Mouse (Mus musculus): ENCODE data around the gene Anxa6. TPM values are rescaled to one million over a fixed set of nuclear protein-coding genes. Genes with fewer than 3 reads are reported as not detected.

Gene Anxa6
- polyA plus RNA-seq, 1 experiment = 30.5 TPM

DNA sequence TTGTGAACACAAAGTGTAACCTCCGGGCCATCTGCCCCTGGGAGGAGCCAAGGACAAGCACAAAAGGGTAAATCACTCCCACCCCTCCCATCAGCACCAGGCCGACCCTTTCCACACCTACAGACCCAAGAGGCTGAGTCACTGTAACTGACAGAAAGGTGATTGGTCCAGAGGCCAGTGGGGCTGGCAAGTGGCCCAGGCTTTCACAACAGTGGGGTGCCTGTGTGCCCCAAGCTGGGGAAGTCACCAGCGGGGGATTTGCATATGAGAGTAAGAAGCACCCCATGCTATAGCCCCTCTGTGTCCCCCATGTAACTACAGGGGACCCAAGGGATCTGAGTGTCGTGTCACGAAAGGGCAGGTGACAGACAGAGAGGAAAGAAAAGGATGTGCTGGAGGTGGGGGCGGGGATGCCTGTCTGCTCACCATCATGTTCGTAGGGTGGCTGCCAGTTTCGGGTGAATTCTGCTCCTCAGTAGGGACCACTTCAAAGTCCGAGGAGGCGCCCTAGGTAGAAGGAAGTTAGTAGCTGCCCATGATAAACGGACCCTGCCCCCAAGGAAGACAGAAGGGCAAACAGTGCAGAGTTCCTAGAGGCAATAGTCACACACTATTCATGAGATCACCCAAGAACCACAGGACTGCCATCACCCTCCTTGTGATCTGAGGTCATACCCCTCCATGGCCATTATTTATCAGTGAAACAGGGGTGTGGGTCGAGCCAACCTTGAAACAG lies 97.0 kb downstream of the Anxa6 start:
- TF ChIP-seq POLR2A (IDR thresholded peaks at IDR 0.05; ENCODE audit: borderline replicate concordance, control insufficient read depth, low read depth, low read length) = no peak
- TF ChIP-seq CTCF (IDR thresholded peaks at IDR 0.05; ENCODE audit: control insufficient read depth, insufficient read depth, low read length) = no peak
- Histone ChIP-seq H3K27ac (ENCODE audit: control insufficient read depth, insufficient read depth, low read depth, low read length, poor library complexity) (peak overlapping the region; percentile 53), H3K4me3 (replicated peaks; ENCODE audit: control insufficient read depth, low read depth, low read length) (no peak overlapping the region), H3K4me1 (ENCODE audit: control insufficient read depth, insufficient read depth, low read length) (peaks cover 12% of the 10 kb centered on the region)
- 3% methylated on average over 12 of the region's 12 CpGs for WGBS

DNA sequence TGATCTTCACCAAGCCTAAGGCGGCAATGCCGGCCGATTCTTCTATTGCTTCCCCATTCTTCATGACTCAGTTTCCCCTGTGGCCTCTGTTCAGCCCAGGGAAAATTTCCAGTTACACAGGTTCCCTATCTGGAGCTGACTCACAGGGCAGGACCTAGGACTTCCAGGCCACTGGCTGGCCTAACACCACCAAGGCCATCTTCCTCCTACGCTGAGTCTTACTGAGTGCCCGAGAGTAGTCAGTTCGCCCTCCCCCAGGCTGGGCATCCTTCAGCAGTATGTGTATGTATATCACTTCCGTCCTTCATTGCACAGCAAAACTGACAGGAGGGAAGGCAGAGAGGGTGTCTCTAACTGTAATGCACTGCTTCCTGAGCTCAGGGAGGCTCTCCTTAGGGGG lies 99.0 kb downstream of the Anxa6 start:
- H3K4me3 ChIP-seq (replicated peaks; ENCODE audit: control insufficient read depth, low read depth, low read length) = no peak overlapping the region
- peaks cover 12% of the 10 kb centered on the region for H3K4me1 ChIP-seq (ENCODE audit: control insufficient read depth, insufficient read depth, low read length)
- H3K27ac ChIP-seq (ENCODE audit: control insufficient read depth, insufficient read depth, low read depth, low read length, poor library complexity) = no peak overlapping the region
- TF ChIP-seq POLR2A (IDR thresholded peaks at IDR 0.05; ENCODE audit: borderline replicate concordance, control insufficient read depth, low read depth, low read length) (no peak), CTCF (IDR thresholded peaks at IDR 0.05; ENCODE audit: control insufficient read depth, insufficient read depth, low read length) (no peak)
- 37% methylated on average over 7 of the region's 7 CpGs for WGBS

DNA sequence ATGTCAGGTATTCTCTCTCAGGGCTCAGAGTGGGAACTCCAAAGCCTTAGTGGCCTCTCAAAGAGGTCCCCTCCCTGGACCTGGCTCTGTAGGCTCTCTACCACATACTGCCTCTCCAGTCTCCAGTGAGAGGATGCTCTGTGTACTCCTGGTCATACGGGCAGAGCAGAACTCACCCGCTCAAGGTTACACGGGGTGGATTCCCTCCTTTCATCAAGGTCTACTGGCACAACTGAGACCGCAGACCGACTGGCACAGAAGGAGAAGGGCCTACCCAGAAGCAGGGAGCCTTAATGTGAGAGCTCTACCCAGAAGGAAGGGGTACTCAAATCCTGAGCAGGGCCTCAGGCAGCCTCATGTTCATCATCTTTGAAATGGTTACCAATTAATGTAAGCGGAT lies 100.7 kb downstream of the Anxa6 start:
- TF ChIP-seq CTCF (IDR thresholded peaks at IDR 0.05; ENCODE audit: control insufficient read depth, insufficient read depth, low read length) (no peak), POLR2A (IDR thresholded peaks at IDR 0.05; ENCODE audit: borderline replicate concordance, control insufficient read depth, low read depth, low read length) (no peak)
- no peak overlapping the region for H3K4me3 ChIP-seq (replicated peaks; ENCODE audit: control insufficient read depth, low read depth, low read length)
- WGBS = 85% methylated on average over 6 of the region's 6 CpGs
- H3K4me1 ChIP-seq (ENCODE audit: control insufficient read depth, insufficient read depth, low read length) = peaks cover 12% of the 10 kb centered on the region
- H3K27ac ChIP-seq (ENCODE audit: control insufficient read depth, insufficient read depth, low read depth, low read length, poor library complexity) = no peak overlapping the region

DNA sequence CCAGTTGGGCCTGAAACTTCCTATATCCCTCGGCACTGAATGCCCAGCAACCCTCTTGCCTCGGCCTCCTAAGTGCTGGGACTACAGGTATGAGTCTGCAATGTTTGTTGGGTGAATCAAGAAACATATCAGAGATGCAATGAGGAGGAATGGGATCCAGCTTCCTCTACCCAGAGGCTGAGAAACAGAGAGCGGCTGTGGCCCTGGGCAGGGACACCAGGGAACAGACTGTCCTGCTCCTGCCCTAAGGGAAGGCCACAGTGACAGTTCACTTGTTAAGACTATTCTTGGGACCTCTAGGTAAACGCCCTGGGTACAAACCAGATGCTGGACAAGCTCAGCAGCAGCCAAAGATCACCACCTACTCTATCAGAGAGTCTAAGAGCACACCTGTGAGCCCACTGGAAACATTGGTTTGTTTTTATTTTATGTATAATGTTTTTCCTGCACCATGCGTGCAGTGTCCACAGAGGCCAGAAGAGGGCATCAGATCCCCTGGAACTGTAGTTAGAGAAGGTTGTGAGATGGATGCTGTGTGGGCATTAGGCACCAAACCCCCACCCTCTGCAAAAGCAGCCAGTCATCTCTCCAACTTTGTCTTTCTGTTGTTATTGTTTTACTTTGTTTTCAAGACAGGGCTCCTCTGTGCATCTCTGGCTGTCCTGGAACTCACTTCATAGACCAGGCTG lies 101.7 kb downstream of the Anxa6 start:
- WGBS = 65% methylated on average over 5 of the region's 5 CpGs
- Histone ChIP-seq H3K27ac (ENCODE audit: control insufficient read depth, insufficient read depth, low read depth, low read length, poor library complexity) (no peak overlapping the region), H3K4me3 (replicated peaks; ENCODE audit: control insufficient read depth, low read depth, low read length) (no peak overlapping the region), H3K4me1 (ENCODE audit: control insufficient read depth, insufficient read depth, low read length) (peaks cover 5% of the 10 kb centered on the region)
- TF ChIP-seq CTCF (IDR thresholded peaks at IDR 0.05; ENCODE audit: control insufficient read depth, insufficient read depth, low read length) (peak; percentile 74), POLR2A (IDR thresholded peaks at IDR 0.05; ENCODE audit: borderline replicate concordance, control insufficient read depth, low read depth, low read length) (no peak)

DNA sequence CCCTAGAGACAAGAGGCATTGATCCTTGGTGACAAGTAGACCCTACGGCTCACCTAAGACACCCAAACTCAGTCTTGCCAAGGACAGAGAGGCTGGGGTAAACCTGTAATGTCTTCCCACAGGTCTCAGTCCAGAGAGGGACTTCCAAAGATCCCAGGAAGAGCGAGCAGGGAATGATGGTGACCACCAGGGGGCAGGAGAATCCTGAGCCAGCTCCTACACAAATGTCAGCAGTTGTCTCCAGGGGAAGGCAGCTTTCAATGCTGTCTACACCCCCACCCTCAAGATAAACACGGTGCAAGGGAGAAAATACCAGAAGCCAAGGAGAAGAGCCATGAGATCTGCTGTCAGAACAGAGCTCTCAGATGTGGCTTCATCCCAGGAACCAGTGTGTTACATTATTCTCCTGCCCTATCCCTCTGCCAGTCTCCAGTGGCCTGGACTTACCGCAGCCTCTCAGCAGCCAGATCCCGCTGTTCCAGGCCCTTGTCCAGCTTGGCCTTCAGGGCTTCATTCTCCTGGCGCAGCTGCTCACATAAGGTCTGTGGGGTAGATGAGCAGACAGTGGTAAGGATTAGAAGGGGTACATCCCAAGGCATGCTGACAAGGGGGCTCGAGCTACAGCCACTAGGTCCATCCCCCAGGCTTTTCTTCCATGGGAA lies 102.8 kb downstream of the Anxa6 start:
- Histone ChIP-seq H3K27ac (ENCODE audit: control insufficient read depth, insufficient read depth, low read depth, low read length, poor library complexity) (no peak overlapping the region), H3K4me1 (ENCODE audit: control insufficient read depth, insufficient read depth, low read length) (peaks cover 1% of the 10 kb centered on the region; the same call in 1 of the 2 replicates), H3K4me3 (replicated peaks; ENCODE audit: control insufficient read depth, low read depth, low read length) (no peak overlapping the region)
- WGBS = 81% methylated on average over 7 of the region's 7 CpGs
- TF ChIP-seq CTCF (IDR thresholded peaks at IDR 0.05; ENCODE audit: control insufficient read depth, insufficient read depth, low read length) (peak; percentile 59), POLR2A (IDR thresholded peaks at IDR 0.05; ENCODE audit: borderline replicate concordance, control insufficient read depth, low read depth, low read length) (0 out of 2 replicates have a peak, but pooled peaks have one; percentile 8)

DNA sequence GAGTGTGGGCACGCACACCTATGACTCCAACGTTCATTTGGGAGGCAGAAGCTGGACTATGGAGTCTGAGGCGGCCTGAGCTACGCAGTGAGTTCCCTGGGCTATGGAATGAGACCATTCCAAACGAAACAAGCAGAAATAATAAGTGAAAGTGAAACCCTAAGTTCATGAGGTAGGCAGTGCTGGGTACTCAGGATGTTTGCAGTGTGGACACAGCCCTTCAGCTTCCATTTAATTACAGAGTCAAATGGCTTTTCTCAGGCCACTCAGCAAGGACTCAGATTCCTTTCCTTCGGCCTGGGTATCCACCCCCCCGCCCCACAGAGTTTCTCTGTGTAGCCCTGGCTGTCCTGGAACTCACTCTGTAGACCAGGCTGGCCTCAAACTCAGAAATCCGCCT lies 103.5 kb downstream of the Anxa6 start:
- TF ChIP-seq POLR2A (IDR thresholded peaks at IDR 0.05; ENCODE audit: borderline replicate concordance, control insufficient read depth, low read depth, low read length) (no peak), CTCF (IDR thresholded peaks at IDR 0.05; ENCODE audit: control insufficient read depth, insufficient read depth, low read length) (no peak)
- no peak overlapping the region for H3K4me3 ChIP-seq (replicated peaks; ENCODE audit: control insufficient read depth, low read depth, low read length)
- WGBS = 82% methylated on average over 8 of the region's 8 CpGs
- no peak overlapping the region for H3K27ac ChIP-seq (ENCODE audit: control insufficient read depth, insufficient read depth, low read depth, low read length, poor library complexity)
- H3K4me1 ChIP-seq (ENCODE audit: control insufficient read depth, insufficient read depth, low read length) = no peaks in the 10 kb centered on the region; the same call in 1 of the 2 replicates

DNA sequence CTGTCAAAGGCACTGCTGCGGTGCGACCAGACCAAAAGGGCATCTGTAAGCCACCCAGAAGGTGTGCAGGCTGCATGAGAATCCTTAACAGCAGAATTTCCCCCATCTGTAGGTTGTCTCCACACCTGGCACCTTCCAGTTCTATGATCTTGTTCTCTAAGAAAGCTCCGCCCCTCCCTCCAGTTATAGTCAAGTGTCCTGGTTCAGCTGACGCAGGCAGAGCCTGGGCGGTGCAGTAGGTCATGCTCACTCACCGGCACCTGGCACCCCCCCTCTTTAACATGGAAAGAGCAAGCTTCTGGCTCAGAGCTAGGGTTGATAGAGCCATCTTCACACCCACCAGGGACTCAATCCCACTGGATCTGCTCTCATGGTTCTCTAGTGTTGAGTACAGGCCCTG lies 104.0 kb downstream of the Anxa6 start:
- Histone ChIP-seq H3K4me1 (ENCODE audit: control insufficient read depth, insufficient read depth, low read length) (no peaks in the 10 kb centered on the region; the same call in 1 of the 2 replicates), H3K27ac (ENCODE audit: control insufficient read depth, insufficient read depth, low read depth, low read length, poor library complexity) (no peak overlapping the region), H3K4me3 (replicated peaks; ENCODE audit: control insufficient read depth, low read depth, low read length) (no peak overlapping the region)
- 93% methylated on average over 6 of the region's 6 CpGs for WGBS
- TF ChIP-seq CTCF (IDR thresholded peaks at IDR 0.05; ENCODE audit: control insufficient read depth, insufficient read depth, low read length) (no peak), POLR2A (IDR thresholded peaks at IDR 0.05; ENCODE audit: borderline replicate concordance, control insufficient read depth, low read depth, low read length) (no peak)

Other genes with a start within 250 kb of the Anxa6 start
- gene Cdc42se2, start 245.8 kb downstream of the Anxa6 start, polyA plus RNA-seq (2011; ENCODE audit: insufficient read depth, insufficient read length, low replicate concordance, missing spikeins) = 11.3 and 17.9 TPM in 2 replicates
- gene Lyrm7, start 172.5 kb downstream of the Anxa6 start, polyA plus RNA-seq (2011; ENCODE audit: insufficient read depth, insufficient read length, low replicate concordance, missing spikeins) = 2.2 and 11.4 TPM in 2 replicates
- gene Hint1, start 167.1 kb downstream of the Anxa6 start, polyA plus RNA-seq (2011; ENCODE audit: insufficient read depth, insufficient read length, low replicate concordance, missing spikeins) = 192 and 249 TPM in 2 replicates
- 86.6 and 132 TPM in 2 replicates for gene Gpx3, start 131.0 kb downstream of the Anxa6 start, polyA plus RNA-seq (2011; ENCODE audit: insufficient read depth, insufficient read length, low replicate concordance, missing spikeins)
- gene Tnip1, start 70.5 kb downstream of the Anxa6 start, polyA plus RNA-seq (2011; ENCODE audit: insufficient read depth, insufficient read length, low replicate concordance, missing spikeins) = 10.1 and 22.5 TPM in 2 replicates
- 2.8 and 7.7 TPM in 2 replicates for gene Ccdc69, start 44.7 kb upstream of the Anxa6 start, polyA plus RNA-seq (2011; ENCODE audit: insufficient read depth, insufficient read length, low replicate concordance, missing spikeins)
- 7.6 and 20.8 TPM in 2 replicates for gene Gm2a, start 64.7 kb upstream of the Anxa6 start, polyA plus RNA-seq (2011; ENCODE audit: insufficient read depth, insufficient read length, low replicate concordance, missing spikeins)
- gene Slc36a3, start 118.3 kb upstream of the Anxa6 start, polyA plus RNA-seq (2011; ENCODE audit: insufficient read depth, insufficient read length, low replicate concordance, missing spikeins) = not detected in 2 replicates
- gene Slc36a2, start 151.6 kb upstream of the Anxa6 start, polyA plus RNA-seq (2011; ENCODE audit: insufficient read depth, insufficient read length, low replicate concordance, missing spikeins) = 0.85 and 4.3 TPM in 2 replicates
- 6.9 and 19.1 TPM in 2 replicates for gene Slc36a1, start 170.9 kb upstream of the Anxa6 start, polyA plus RNA-seq (2011; ENCODE audit: insufficient read depth, insufficient read length, low replicate concordance, missing spikeins)